Mouse (Mus musculus) spleen, adult 12 weeks (tissue): ENCODE data around the gene Otulin.

ENCODE experiments used
- DNase-seq: peaks from one replicate; pipeline ENCODE4 v3.0.0; 2022; ENCODE audit warnings: low spot score

The Otulin gene

DNA sequence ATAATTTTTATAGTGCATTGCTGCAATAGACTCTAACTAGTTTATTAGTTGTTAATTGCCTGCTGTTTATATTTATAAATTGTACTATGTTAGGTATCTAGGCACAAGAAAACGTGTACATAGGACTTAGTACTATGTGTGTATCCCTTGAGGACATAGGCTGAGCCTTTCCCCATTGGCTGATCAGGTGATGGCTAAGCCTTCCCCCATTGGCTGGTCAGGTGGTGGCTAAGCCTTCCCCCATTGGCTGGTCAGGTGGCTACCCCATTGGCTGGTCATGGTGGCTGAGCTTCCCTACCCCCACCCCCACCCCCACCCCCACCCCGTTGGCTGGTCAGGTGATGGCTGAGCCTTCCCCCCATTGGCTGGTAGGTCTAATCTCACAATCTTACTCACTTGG is 50.6 kb downstream of the Otulin start:
- DNase-seq = no peak

DNA sequence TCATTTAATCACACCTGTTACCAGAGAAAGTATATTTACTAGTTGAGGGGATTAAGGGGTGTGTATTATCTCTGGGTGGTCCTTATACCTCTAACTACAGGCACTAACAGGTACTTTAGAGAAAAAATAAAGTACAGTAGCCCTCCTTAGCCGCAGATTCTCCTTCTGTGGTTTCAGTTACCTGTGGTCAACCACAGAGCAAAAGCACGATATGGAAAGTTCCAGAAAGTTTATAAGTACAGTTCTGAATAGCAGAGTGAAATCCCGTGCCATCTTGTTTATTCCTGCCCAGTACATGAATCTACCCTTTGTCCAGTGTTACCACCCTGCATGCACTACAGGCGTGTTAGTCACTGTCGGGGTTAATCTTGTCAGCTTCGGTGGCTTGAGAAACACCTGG is 51.6 kb downstream of the Otulin start:
- DNase-seq = no peak

DNA sequence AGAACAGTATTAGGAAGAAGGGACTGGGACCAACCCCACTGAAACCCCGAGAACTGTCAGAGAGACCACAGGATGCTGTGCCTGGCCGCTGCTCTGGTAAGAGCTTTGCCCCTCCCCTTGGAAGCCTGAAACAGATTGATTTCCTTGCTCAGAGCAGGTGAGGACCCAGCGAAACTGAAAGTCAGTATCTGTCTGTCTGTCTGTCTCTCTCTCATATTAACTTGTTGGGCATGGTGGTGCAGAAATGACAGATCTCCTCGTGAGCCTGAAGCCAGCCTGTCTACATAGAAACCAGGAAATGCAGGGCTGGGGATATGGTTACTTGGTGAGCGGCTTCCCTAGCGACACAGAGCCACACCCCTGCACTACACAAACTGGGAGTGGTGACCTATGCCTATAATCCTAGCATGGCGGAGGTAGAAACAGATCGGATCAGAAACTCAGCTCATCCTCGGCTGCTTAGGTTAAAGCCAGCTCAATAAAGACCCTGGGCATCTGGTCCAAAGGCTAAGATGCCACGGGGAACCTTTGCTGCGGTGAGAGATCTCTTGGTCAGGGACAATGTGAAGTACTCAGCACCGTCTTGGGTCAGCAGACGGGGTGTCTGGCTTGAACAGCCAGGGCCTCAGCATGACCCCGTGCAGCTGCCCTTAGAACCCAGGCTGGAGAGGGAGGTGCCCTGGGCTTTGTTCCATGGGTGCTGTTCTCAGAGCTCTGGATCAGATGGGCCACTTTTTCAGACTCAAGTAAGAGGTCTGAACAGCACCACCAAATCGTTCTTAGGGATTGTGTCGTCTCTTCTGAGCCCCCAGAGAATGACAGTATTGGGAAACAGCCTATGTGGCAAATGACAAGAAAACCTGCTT is 52.3 kb downstream of the Otulin start:
- DNase-seq = no peak

DNA sequence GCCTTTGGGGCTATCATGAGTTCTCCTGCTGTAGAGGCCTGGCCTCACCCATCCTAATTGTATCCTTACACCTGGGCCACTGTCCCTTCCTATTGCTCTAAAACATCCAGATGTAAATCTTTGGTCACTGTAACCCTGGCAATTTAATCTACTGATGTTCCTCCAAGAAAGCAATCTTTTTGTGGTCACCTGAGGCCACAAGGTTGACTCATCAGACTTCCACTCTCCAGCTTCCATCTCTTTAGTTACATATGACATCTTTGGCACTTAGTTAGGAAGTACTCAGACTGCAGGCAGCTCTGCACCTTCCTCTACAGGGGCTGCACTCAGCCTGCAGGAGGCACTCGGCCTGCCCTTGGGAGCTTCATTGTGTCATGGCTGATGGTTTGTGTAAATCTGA is 53.6 kb downstream of the Otulin start:
- DNase-seq = no peak

DNA sequence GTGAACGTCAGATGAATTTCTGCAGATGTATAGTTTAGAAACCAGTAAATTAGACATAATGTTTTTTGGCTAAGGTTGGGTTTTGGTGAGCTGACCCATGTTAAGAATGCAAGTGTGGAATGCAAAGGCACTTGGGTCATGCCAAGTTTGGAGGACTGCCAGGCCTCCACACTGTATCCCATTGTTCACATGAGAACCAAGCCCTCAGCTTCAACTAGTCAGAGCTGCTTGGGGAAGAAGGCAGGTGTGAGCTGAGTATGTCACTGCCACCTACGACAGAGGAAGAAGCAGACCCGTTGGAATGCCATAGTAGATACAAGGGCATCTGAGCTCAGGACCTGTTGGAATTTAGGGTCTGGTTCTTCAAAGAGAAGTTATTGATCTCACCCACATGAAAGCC is 54.6 kb downstream of the Otulin start:
- no peak for DNase-seq

DNA sequence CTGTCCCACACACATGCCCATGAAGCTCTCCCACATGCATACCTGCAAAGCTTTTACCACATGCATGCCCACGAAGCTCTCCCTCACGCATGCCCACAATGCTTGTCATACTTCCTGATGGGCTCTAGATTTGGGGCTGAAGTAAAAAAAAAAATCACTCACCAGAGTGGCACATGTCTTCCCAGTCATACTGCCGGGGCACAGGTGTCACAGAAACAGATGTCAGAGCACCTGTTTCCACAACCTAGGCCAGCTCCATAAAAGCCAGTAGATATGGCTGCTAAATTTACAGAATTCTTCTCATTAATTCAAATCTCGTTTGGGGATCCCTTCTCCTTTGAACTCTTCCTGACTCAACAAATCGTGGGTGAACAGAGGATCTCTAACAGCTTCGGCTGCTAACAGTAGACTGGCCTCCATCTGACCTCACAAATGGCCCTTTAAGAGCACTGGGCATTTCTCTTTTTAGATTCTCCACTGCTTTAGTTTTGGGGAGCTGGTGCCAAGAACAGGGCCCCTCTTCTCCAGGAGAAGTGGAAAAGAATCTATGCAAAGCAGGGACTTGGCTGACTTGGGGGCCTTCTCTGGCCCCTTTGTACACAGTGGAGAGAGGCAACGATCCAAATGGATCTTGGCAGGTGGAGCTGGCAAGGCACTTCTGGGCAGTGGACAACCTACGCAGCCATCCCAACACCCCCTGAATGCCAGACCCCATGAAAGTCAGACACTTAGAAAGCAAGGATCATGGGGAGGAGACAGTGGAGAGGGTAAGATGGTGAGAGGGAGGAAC is 55.3 kb downstream of the Otulin start:
- no peak for DNase-seq

DNA sequence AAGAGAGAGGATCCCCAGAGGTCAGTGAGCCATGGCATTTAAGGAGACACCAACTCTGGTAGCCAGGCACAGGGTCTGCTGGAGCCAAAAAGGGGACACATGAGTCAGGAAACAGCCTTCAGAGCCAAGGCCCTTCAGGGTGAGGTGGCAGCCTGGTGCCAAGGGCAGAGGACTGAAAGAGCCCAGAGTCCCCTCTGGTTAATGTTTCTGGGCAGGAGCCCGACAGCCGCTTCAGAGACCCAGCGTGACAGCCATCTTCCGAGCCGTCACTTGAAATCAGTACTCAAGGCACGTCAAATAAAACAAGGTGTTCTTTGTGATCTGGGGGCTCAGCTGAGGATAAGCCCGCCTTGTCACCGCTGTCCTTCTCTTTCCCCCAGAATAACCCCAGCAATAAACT is 59.3 kb downstream of the Otulin start:
- DNase-seq = no peak

DNA sequence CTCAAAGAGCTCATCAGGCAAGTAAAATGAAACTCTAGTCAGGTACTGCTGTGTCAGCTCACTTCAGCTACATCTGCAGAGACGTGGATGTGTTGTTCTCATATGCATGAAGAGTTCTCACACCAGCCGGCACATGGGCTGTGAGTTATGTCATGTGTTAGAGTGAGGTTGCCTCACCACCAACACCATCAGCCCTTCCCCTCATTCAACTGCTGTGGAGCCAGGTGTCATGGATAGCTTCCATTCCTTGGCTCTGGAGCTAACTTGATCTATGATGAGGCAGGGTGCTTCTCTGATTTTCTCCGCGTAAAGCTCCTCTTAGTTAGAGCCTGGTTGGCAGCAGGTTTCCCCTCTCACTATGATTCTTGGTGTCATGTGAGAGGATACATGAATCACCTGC is 60.1 kb downstream of the Otulin start:
- no peak for DNase-seq

DNA sequence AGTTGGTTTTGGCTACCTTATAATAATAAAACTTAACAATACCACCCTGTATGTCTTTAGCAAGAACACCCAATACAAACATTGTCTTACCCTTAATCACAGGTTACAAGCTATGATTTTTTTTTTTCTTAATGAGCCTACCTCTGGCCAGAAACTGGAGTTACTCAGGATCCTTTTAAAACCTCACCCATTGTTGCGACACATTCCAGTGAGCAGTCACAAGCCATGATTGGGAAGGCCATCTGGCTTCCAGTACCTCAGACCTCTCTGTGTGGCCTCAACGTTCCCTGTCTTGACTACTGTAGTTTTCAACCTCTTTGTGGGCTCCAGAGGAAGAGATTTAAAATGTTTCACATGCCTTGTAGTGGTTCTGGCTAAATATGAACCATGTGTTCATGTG is 60.6 kb downstream of the Otulin start:
- no peak for DNase-seq

DNA sequence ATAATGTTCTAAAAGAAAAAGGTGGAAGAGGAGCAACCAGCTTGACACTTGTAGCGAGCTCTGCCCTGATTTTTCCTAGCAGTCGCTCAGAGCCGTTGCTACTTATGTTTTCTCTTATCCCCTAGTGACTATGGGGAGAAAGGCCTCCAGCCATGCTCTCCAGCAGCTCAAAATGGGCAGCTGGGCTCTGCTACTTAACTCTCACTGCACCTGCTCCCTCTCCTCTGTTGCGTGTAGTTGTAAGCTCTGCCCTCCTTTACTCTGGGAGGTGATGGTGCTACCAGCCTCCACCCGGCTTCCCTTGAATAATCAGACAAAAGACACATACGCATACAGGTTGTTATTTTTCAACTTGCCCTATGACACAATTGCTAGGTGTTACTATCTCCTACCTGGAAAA is 62.1 kb downstream of the Otulin start:
- DNase-seq = no peak

DNA sequence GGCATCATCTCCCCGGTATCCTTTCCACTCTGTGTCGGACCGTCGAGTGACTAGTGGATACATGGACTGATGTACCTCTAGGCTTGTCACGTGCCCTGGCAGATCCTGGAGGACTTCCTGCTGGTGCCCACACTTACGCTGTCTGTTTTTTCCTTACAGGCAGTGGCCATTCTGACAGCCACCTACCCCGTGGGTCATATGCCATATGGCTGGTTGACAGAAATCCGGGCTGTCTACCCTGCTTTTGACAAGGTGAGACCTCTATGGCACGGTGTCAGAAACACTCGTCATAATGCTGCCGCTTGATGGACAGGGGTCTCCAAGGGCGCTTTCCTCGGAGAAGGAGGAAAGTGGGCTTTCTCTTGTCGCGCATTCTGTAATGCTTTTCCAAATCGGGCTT is 63.1 kb downstream of the Otulin start:
- no peak for DNase-seq

DNA sequence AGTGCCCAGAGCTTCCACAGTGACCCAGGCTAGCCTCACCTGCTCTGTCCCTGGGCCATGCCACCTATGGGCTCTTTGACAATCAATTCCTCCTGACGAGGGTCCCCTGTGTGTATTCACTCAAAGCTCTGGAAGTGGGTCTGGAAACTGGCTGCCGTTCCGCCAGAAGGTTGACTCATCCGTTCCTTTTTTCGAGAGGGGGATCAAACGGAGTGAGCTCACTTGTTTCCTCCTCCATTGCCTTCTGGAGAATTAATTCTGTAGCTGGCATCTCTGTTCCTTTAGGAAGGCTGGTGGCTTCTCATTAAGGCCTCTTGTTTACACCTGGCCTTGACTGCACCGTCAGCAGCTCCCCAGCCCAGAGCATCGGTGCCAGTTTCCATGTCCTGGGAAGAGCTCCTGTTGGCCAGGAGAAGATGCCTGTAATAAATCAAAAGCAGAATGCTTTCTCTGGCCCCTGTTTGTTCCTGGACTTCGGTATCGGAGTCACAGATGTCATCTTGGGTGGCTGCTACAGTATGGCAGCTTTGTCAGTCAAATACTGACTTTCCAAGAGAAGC is 64.8 kb downstream of the Otulin start:
- no peak for DNase-seq

DNA sequence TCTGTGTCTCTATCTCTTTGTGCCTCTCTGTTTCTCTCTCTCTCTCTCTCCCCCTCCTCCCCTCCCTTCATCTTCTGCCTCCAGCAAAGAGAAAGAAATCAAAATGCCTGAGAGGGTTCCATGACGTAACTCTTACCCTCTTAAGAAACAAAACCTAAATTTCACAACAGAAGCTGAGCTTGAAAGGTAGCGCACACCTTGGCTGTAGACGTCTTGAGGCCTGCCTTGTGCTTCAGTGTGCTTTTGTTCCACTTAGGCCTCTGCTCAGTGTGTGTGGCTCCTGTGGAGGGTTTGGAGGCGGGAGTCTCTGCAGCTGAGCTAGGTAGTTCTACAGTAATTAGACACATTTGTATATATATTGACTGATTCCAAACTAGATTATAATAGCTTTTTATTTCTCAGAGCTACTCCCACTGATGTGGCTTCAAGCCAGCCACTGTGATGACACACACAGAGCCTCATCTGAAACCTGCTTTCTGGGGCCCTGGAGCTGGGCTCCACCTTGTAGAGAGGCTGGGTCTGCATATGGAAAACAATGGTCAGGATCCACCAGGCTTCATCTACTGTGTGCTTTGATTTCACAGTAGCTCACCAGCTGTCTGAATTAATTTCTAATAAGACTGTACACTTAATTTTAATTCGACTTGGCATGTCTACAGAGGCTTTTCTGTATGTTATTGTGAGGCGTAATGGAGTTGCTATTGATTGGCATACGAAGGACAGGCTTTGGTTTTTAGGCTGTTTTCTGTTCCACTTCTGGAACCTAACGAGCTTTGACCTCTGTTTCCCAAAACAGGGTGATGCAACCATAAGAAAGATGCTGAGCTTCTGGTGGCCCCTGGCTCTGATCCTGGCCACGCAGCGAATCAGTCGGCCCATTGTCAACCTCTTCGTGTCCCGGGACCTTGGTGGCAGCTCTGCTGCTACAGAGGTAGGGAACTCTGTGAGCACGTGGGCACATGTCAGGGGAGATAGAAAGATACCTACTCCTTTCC is 66.1 kb downstream of the Otulin start:
- DNase-seq = no peak

DNA sequence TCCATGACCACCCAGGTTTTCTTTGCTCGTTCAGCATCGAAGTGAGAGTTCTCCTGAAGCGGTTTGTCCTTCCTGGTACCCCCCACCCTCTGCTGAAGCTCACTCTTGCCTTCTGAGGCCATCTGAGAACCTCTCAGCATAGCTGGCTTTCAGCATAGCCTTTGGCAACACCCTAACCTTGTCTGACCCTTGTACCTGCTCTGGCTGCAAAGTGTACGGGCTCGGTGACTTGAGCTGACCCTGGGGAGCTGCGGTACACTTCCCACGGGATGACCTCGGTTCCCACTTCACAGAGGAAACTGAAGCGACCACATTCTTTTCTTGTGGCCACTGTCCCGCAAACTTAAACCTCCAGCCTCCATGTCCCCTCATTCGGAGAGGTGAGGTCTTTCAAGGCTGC is 70.2 kb downstream of the Otulin start:
- no peak for DNase-seq

DNA sequence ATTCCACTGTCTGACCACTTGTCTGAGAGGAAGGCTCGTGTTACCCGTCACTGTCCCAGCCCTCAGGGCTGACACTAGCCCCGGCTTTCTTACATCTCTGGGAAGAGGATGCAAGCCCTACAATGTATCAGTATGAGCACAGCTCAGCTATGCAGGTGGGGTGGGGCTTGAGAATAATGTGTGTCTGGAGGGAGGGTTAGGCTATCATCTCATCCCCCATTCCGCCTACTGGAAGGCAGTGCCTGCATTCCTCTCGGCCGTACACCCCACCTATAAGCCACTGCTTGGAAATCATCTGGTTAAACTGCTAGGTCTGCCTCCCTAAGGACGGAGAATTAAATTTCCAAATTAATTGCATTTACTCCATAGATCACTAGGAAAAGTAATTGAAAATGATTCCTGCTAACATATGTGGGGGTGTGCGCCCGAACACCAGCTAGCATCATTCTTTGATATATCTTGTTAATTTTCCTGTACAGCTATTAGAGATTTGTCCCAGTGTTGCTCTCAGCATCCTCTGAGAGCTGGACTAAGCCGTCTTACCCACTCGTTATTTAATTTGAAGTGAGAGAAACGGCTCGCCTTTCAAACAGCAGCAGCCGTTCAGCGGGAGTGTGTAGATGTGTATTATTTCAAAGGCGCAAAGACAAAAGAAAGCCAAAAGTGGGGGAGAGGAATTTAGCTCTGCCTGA is 71.9 kb downstream of the Otulin start:
- DNase-seq = no peak

DNA sequence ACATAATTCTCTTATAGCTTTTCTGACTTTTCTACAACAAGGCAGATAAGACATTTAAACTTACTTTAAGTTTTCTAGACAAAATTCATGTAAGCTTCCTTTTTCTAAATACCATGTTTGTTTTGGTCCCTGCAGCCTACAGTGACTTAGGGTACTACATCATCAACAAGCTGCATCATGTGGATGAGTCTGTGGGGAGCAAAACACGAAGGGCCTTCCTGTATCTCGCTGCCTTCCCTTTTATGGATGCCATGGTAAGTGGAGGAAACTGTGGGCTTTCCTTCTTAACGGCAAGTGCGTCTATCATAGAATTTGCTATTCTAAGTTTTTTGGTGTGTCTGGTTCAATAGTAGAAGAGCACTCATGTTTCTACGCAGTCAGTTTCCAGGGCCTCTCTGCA is 76.9 kb downstream of the Otulin start:
- no peak for DNase-seq

DNA sequence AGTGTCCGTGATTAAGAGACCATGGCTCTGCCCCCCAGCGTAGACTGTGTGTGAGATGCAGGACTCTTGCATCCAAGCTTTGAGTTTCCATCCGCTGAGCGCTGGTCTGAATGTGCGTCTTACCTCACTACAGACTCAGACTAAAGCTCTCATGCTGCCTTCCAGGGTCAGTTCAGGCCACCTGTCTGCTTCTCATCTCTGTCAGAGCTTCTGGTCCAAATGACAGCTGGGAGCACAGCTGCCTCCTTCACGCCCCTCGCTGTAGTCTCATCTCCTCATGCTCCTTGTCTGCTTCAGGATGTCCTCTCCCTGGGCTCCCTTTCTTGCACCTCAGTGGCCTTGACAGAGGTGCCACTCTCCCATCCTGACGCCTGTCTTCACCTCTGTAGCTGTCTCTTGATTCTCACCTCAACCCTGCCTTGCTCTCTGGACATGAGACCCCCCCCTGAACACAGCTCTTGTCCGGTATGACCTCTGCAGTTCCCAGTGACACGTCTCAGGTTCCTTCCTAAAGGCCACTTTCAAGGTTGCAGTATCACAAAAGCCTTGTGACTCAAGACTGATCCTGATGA is 78.3 kb downstream of the Otulin start:
- DNase-seq = no peak

DNA sequence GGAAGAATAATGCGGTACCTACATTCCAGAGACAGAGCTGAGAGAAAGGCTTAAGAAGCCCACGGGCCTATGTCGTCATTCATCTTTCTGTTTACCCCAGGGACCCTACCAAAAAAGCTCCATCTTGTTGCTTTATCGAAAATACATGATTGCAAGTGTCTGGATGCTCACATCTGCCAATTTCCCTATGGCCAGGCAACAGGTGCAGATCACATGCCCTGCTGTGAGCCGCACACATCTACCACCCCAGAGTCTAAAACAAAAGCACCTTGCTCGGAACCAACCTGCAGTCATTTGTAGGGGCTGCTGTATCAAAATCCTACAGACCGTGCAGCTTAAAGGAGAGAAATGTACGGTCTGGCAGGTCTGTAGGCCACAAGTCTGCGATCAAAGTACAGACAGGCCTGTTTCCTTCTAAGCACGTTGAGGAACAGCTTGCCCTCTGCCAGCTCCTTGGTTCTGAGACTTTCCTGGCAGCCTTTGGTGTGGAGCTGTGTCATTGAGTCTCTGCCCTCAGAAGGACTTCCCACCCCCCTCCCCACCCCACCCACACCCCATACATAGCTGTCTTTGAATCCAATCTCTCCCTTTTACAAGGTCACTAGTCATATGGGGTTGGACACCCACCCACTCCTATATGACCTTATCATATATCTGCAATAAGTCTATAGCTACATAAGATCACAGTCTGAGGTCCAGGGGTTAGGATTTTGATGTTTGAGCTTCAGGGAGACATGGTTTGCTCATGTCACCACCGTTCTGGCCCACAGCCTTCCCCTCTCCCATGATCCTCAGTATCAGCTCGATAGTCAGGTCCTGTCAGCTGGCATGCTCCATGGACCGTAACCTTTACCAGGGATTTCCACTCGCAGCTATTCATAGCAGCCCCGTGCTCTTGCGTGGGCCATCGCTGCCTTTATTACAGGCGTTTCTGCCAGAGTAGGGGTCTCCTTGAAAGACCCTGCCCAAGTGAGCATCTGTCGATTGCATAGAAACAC is 79.1 kb downstream of the Otulin start:
- DNase-seq = no peak

DNA sequence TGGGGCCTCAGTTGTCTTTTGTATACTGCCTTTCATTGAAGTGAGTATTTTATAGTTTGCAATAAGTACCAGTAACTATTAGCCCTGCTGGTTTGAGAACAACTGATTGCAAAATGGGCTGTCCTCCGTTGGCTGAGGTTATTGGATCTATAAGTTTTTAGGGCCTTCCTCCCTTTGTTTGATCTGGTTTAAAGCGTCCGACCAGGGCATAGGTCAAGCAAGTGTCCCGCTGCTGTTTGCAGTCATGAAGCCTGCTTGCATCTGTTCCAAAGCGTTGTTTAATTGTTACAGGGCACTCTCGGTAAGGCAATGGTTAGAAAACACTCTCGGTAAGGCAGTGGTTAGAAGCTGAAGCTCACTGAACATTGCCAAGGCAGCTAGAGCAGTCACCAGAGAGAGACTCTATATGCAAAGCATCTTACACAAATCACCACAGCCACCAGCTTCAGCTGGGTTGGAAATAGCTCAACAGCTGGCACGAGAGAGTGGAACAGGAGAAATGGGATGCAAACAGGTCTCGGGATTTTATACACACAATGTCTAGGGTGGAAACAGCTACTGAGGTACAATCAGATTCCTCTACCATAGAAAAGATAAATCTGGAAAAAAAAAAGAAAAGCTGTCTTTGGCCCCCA is 80.0 kb downstream of the Otulin start:
- no peak for DNase-seq
